Mouse (Mus musculus): ENCODE data around the gene Efna1. TPM values are rescaled to one million over a fixed set of nuclear protein-coding genes. Genes with fewer than 3 reads are reported as not detected.

Gene Efna1
- not detected in 2 replicates for total RNA-seq (2023)

DNA sequence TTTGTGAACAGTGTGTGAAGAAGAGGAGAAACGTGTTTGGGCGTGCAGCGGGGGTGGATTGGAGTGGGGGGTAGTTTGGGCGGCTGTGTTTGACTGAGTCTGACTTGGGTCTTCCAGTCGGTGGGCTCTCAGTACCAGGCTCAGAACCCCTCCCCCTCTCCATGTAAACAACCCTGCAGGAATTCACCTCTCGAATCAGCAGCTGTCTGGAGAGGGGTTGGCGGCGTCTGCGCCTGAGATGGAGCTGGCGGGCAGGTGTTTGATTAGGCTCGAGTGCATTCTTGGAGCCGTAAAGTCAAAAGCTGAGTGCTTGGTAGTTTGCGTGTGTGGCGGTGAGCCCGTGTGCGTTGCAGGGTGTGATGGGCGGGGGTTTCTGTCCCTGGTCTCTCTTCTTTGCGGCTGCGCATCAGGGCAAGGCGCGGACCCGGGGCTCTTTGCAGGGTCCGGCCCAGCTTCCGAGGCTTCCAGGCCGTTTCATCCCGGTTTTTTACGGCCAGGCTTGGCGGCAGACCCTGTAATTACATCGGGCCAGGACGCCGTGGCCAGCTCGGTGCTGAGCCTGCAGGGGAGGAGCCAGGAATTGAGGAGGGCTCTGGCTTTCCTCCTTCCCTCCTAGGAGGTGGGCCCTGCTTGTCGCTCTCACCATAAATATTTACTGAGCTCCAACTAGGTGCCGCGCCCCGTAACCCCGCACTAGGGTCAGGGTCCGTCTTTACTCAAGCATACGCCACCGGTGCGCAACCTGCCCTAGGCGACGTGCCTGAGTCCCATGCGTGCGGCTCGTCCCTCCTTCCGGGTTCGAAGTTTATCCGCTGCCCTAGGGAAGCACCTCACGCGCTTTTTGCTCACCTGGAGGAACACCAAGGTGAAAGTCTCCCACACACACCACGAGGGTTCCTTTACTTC lies at the start of gene Efna1:
Efna1 (minus strand) TSS at position 537 of the 906 bp plus-strand sequence.

DNA sequence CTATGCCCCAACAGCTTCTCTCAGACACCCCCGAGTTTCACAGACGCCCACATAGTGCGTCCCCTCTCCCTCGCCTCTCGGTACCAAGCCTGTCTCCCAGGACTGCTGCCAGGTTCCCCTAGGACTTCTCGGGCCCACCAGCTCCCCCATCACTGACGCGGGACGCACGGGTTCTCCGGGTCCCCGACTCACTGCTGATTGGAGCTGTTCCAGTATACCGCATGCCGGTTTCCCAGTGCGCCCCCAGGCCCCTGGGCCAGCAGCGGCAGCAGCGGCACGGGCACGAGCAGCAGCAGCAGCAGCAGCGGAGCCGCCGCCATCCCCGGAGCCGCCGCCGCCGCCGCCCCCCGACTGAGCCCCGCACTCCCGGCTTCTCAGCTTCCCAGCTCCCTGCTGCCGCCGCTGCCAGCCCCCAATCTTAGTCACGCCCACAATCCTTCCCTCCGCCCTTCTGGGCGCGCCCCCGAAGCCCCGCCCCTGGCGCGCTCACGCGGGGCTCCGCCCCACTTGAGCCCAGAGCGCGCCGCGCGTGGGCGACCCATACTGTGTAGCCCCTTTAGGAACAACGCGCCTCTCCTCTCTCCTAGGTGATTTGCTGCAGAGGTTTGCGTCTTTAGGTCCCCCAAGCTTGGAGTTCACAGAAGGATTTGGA lies 41.7 kb upstream of the Efna1 start, which contains the start of gene Efna3:
Efna3 (minus strand) TSS at position 452 of the 652 bp plus-strand sequence.

DNA sequence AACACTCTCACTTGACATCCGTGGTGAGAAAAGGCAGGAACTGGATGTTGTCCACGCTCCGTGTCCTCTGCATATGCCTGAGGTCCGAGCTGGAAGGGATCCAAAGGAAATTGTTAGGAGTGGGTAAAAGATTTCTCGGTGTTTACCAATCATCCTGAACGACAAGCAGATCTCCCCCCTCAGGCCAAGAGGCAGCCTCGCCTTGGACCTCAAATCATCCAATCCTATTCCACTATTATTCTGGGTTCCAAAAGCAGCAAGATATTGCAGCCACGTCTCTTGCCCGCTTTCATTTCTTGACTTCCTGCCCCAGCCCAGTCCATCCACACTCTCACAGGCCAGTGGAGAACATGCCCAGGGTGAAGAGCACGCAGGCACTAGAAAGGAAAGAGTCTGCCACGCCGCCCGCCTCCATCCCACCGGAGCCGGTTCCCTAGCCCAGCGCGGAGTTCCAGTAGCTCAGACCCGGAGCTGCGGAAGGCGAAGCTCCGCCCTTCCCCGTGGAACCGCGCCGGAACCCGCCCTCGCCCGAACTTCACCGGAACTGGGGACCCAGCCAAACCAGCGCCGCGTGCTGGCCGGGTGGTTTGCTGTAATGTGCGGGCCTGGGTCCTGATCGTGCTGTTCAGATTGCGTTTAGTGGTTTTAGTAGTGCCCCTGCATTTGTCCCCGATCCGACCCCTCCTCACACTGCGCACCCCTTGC lies 10.7 kb downstream of the Efna1 start, which contains the start of gene Slc50a1:
Slc50a1 (minus strand) TSS at position 520 of the 705 bp plus-strand sequence.

DNA sequence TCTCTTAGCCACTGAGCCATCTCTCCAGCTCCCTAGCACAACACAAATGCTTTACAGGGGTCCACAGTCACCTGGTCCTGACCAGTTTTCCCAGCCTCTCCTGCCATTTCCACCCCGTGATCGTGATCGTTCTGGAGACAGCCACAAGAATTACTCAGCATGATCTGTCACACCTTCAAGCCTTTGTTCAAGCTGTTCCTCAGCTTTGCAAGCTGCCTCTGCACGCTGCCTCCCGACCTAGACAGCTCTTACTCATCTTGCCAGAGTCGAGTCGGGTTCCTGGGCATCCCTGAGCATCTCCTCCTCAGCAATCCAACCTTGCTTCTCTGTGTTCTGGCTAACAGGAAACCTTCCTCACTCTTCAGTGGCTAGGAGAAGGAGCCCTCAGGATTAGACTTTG lies 21.9 kb downstream of the Efna1 start, which contains the start of gene Dpm3:
Dpm3 (plus strand) TSS at position 283 of the 400 bp plus-strand sequence.

DNA sequence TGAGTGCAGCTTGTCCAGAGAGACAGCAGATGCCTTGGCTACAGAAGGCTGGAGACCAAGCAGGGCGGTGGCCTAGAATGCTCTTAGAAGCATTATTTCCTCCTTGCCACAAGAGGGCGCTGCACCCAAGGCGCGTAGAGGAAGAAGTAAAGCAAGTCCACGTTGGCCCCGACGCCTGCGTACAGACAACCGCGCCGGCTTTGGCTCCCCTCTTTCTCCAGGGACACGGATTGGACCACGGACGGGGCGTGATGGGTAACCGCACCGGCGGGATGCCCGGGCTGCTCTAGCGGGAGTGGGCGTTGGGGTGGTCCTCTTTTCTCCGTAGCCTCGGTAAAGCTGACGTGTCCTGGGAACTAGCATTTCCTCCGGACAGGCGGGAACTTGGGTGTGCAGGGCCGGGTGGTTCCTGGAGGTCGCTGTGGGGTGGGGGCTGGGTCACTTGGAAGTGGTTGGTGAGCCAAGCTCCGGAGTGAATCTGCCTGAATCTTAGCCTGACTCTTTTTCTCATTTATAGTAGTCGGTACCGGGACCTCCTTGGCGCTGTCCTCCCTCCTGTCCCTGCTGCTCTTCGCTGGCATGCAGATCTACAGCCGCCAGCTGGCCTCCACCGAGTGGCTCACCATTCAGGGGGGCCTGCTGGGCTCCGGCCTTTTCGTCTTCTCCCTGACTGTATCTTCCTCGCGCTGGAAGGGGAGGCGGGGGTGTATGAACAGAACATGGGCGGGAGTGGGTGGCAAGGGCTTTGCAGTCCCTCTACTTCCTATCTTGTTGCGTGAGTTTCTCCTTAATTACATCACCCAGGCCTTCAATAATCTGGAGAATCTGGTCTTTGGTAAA lies 34.5 kb downstream of the Efna1 start, which contains the start of gene Trim46:
Trim46 (minus strand) TSS at position 49 of the 840 bp plus-strand sequence.

DNA sequence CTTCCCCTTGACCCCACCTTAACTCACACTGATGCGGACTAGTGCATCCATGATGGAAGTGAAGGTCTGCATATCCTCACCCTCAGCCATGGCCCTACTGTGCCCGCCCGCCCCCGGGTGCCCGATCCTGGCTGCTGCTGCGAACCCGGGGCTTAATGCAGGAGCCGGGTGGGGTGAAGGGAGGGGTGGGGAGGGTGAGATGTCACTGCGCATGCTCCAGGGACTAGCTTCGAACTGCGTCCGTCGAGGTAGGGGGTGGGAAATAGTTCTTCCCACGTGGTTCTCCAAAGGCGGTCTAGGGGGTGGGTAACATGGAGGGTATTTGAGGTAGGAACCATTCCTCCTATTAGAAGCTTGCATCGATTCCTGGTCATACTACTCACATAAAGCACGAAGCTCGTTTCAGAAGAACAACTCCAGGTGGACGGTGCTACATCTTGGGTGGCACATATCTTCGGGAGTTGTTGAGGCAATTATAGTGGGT lies 35.2 kb downstream of the Efna1 start, which contains the start of gene Krtcap2:
Krtcap2 (plus strand) TSS at position 279 of the 484 bp plus-strand sequence.

DNA sequence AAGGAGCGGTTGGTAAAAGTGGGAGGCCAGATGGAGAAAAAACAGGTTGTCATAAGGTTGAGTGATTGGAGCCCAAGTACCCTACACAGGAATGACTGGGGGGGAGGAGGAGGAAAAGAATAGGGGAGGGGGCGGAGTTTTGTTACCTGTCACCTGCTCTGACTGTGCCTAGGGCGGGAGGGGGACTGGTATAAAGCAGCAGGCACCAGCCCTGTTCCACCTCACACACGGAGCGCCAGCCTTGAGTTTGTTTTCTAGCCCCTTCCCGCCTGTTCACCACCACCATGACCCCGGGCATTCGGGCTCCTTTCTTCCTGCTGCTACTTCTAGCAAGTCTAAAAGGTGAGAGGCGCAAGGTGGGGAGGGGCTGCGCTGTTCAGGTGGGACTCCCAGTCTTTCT lies 52.1 kb downstream of the Efna1 start, which contains the start of gene Muc1:
Muc1 (plus strand) TSS at position 222 of the 400 bp plus-strand sequence.

DNA sequence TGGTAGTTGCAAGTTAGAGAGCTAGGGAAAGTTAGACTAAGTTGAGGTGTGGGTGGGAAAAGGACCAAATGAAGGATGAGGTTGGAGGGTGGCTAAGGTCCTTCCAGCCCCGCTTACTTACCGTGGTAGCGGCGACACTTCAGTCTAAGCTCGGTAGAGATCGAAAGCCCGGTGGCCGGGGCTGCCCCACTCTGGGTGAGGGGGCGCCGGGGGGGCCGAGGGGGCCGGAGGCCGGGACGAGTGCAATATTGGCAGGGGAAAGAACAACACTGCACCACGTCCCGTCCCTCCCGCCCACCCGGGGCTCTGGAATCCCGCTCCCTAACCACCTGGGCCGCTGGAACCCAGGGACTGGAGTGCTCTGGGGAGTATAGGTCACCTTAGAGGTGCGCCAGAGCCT lies 54.0 kb downstream of the Efna1 start, which contains the start of gene Mtx1:
Mtx1 (minus strand) TSS at position 189 of the 400 bp plus-strand sequence.

Other genes with a start within 250 kb of the Efna1 start
- 17.2 and 19.6 TPM in 2 replicates for gene Rusc1, start 187.8 kb downstream of the Efna1 start, total RNA-seq (2023)
- not detected in 2 replicates for gene Gm43738, start 180.0 kb downstream of the Efna1 start, total RNA-seq (2023)
- 19.3 and 28.2 TPM in 2 replicates for gene Fdps, start 179.2 kb downstream of the Efna1 start, total RNA-seq (2023)
- 0.32 and 1.0 TPM in 2 replicates for gene Pklr, start 145.0 kb downstream of the Efna1 start, total RNA-seq (2023)
- gene Hcn3, start 120.9 kb downstream of the Efna1 start, total RNA-seq (2023) = not detected in 2 replicates
- 52.6 and 57.6 TPM in 2 replicates for gene Clk2, start 116.3 kb downstream of the Efna1 start, total RNA-seq (2023)
- gene Scamp3, start 103.7 kb downstream of the Efna1 start, total RNA-seq (2023) = 34.0 and 35.9 TPM in 2 replicates
- gene Fam189b, start 98.0 kb downstream of the Efna1 start, total RNA-seq (2023) = 5.8 and 6.9 TPM in 2 replicates
- gene Gba, start 78.2 kb downstream of the Efna1 start, total RNA-seq (2023) = 78.7 and 83.6 TPM in 2 replicates
- gene Thbs3, start 66.0 kb downstream of the Efna1 start, total RNA-seq (2023) = 1.1 and 1.2 TPM in 2 replicates
- 50.5 and 53.4 TPM in 2 replicates for gene Mtx1, start 54.1 kb downstream of the Efna1 start, total RNA-seq (2023)
- gene Muc1, start 52.1 kb downstream of the Efna1 start, total RNA-seq (2023) = not detected in 2 replicates
- 29.1 and 52.6 TPM in 2 replicates for gene Krtcap2, start 35.2 kb downstream of the Efna1 start, total RNA-seq (2023)
- gene Trim46, start 34.8 kb downstream of the Efna1 start, total RNA-seq (2023) = 0.41 and 0.88 TPM in 2 replicates
- gene Dpm3, start 21.8 kb downstream of the Efna1 start, total RNA-seq (2023) = 32.9 and 36.0 TPM in 2 replicates
- gene Slc50a1, start 10.6 kb downstream of the Efna1 start, total RNA-seq (2023) = 16.1 and 18.9 TPM in 2 replicates
- not detected in 2 replicates for gene Efna3, start 41.8 kb upstream of the Efna1 start, total RNA-seq (2023)
- not detected in 2 replicates for gene Efna4, start 56.9 kb upstream of the Efna1 start, total RNA-seq (2023)
- 100 and 106 TPM in 2 replicates for gene Adam15, start 68.9 kb upstream of the Efna1 start, total RNA-seq (2023)
- gene Dcst2, start 80.8 kb upstream of the Efna1 start, total RNA-seq (2023) = not detected in 2 replicates
- gene Dcst1, start 84.1 kb upstream of the Efna1 start, total RNA-seq (2023) = not detected in 2 replicates
- 127 and 136 TPM in 2 replicates for gene Zbtb7b, start 113.6 kb upstream of the Efna1 start, total RNA-seq (2023)
- gene Lenep, start 121.7 kb upstream of the Efna1 start, total RNA-seq (2023) = not detected in 2 replicates
- gene Flad1, start 130.7 kb upstream of the Efna1 start, total RNA-seq (2023) = 10.6 and 12.5 TPM in 2 replicates
- gene Cks1b, start 137.2 kb upstream of the Efna1 start, total RNA-seq (2023) = 34.9 and 36.5 TPM in 2 replicates
- gene Shc1, start 137.3 kb upstream of the Efna1 start, total RNA-seq (2023) = 111 and 115 TPM in 2 replicates
- gene Pygo2, start 149.1 kb upstream of the Efna1 start, total RNA-seq (2023) = 38.4 and 48.7 TPM in 2 replicates
- gene Pbxip1, start 155.6 kb upstream of the Efna1 start, total RNA-seq (2023) = 159 and 187 TPM in 2 replicates
- gene Pmvk, start 173.4 kb upstream of the Efna1 start, total RNA-seq (2023) = 4.6 and 10.3 TPM in 2 replicates
- gene Kcnn3, start 239.0 kb upstream of the Efna1 start, total RNA-seq (2023) = 0.25 and 0.32 TPM in 2 replicates

All from neutrophil, adult 65 days (primary cell).